Mouse (Mus musculus) CD4-positive, CD25-positive, alpha-beta regulatory T cell, adult 9 weeks (primary cell): ENCODE measurements around the gene Tdrd5. TPM values are rescaled to one million over a fixed set of nuclear protein-coding genes. Genes with fewer than 3 reads are reported as not detected.

ENCODE experiments used
- polyA plus RNA-seq: library from polyadenylated mRNA; unstranded; fragments of 100-300 nt; shearing (Covaris generic); gene quantifications from one replicate; pipeline ENCODE4 v1.2.1, GENCODE M21; 2017

Gene Tdrd5
- polyA plus RNA-seq, result not detected

DNA sequence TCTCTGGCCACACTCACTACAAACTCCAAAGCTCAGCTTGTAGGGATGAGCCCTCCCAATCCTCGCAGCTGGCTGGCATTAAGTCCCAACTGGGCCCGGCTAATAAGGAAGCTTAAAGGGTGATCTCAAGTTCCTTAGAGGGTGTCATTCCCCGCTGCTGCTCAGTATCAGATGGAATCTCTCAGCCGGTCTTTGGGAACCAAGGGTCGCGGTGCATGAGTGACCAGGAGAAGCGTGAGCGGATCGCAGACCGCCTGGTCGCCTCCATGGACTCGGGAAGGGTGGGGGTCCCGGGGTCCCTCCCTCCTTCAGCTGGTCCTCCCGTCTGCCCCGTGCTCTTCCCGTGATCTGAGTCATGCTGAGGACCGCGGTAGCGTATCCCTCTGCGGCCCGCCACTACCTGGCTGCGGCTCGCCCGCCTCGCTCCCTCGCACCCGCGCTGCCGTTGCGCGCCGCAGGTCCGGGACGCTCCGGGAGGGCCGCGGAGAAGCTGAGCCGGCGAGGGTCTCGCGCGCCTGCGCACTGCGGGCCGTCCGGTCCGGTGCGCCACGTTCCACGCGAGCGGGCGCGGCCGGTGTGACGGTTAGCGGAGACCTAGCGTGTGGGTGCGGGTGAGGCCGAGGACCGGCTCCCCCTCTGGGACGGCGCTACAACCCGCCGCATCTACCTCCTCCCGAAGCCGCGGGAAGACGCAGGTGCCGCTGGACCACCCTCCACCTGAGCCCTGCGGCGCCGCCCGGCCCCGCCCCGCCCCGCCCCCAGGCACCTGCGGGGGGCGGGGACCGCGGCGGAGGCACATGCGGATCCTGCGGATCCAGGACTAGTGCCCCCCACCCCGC, at the start of gene Tdrd5:
Tdrd5 (minus strand) TSS at position 754 of the 839 bp plus-strand sequence.

DNA sequence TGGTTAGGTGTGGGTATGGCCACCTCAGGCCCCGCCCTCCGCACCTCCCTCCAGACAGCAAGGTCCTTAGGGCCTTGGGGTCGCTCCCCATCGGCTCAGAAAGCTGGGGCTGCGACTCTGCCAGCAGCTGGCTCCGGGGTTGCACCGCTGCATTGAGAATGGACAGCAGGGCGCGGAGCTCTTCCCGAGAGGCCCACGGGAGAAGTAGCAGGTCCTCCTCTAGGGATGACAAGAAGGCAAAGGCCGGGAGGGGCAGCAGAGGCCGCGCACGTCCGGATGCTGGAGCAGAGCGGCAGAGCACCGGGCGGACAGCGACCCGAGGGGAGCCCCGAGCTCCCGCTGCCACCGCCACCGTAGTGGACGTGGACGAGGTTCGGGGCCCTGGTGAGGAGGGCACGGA, 7.2 kb upstream of the Tdrd5 start, which contains the start of gene Nphs2:
Nphs2 (plus strand) TSS at position 98 of the 400 bp plus-strand sequence.

Other genes starting within 250 kb of the Tdrd5 start
- not detected for gene Fam163a, start 98.6 kb downstream of the Tdrd5 start, polyA plus RNA-seq
- gene Nphs2, start 7.1 kb upstream of the Tdrd5 start, polyA plus RNA-seq, result not detected
- 1,620 TPM for gene Gm2000, start 62.4 kb upstream of the Tdrd5 start, polyA plus RNA-seq
- gene Axdnd1, start 117.5 kb upstream of the Tdrd5 start, polyA plus RNA-seq, result 0.82 TPM
- 44.0 TPM for gene Soat1, start 170.7 kb upstream of the Tdrd5 start, polyA plus RNA-seq
- gene Gm10031, start 220.3 kb upstream of the Tdrd5 start, polyA plus RNA-seq, result 1.2 TPM